Mouse (Mus musculus) embryonic facial prominence, embryonic 12.5 days (tissue): Measurements from ENCODE around the gene Peli1. TPM values are rescaled to one million over a fixed set of nuclear protein-coding genes. Genes with fewer than 3 reads are reported as not detected.
"Not testable (repeated sequence)": the region's sequence is repeated elsewhere in the genome, so short reads cannot be mapped to it uniquely, and the experiment has no call there.

Source experiments
- ATAC-seq: fragments of 200-750 bp; cut with Nextera tagmentation; 2 replicates; pipeline ENCODE4 v1.8.0; 2017; ENCODE audit not compliant: insufficient number of reproducible peaks, insufficient read depth, low FRiP score, low TSS enrichment
- H3K27ac ChIP-seq: fragments of 300-500 bp; sonication (generic); 2 replicates; pipeline ENCODE4 v1.5.1; 2016; ENCODE audit warnings: mild to moderate bottlenecking
- H3K27me3 ChIP-seq: fragments of 300-500 bp; sonication (generic); 2 replicates; pipeline ENCODE4 v1.6.1; 2016; ENCODE audit warnings: mild to moderate bottlenecking, moderate library complexity
- H3K36me3 ChIP-seq: fragments of 300-500 bp; sonication (generic); 2 replicates; pipeline ENCODE4 v1.6.1; 2016; ENCODE audit warnings: mild to moderate bottlenecking
- H3K4me1 ChIP-seq: fragments of 300-500 bp; sonication (generic); 2 replicates; pipeline ENCODE4 v1.6.1; 2016
- H3K4me2 ChIP-seq: fragments of 300-500 bp; sonication (generic); replicated peaks from 2 replicates; pipeline ENCODE4 v1.6.1; 2016; ENCODE audit warnings: mild to moderate bottlenecking, moderate library complexity
- H3K4me3 ChIP-seq: fragments of 300-500 bp; sonication (generic); 2 replicates; pipeline ENCODE4 v1.5.1; 2016; ENCODE audit warnings: mild to moderate bottlenecking
- H3K9ac ChIP-seq: fragments of 300-500 bp; sonication (generic); 2 replicates; pipeline ENCODE4 v1.6.1; 2016; ENCODE audit warnings: mild to moderate bottlenecking, moderate library complexity
- H3K9me3 ChIP-seq: fragments of 300-500 bp; sonication (generic); 2 replicates; pipeline ENCODE4 v1.6.1; 2016; ENCODE audit warnings: mild to moderate bottlenecking, moderate library complexity
- WGBS: fragments of 180-500 bp; shearing (Covaris S2); methylation state at CpG from one replicate; pipeline ENCODE4 v1.1.7; 2016; 5-methylcytosine and 5-hydroxymethylcytosine counted together
- polyA plus RNA-seq: library from polyadenylated mRNA; unstranded; fragments of >200 nt; fragmentation: Nextera tagmentation; extraction: Ambion mirVana; gene quantifications from 2 replicates; pipeline ENCODE4 v1.2.1, GENCODE M21; 2016

Gene Peli1
- polyA plus RNA-seq, 1 experiment from 2014 or later = 65.5 TPM

GRCm38 (mm10) chr11:21176491-21176890 is 85.4 kb downstream of the Peli1 start:
- ATAC-seq = no peak

GRCm38 (mm10) chr11:21178343-21178742 is 87.3 kb downstream of the Peli1 start:
- no peaks in the 10 kb centered on the region for H3K36me3 ChIP-seq
- 59% methylated on average over 4 of the region's 4 CpGs for WGBS
- no peak for ATAC-seq
- H3K9me3 ChIP-seq = no peaks in the 10 kb centered on the region
- no peak overlapping the region for H3K4me2 ChIP-seq
- no peak overlapping the region for H3K27ac ChIP-seq
- H3K4me3 ChIP-seq = no peak overlapping the region
- no peaks in the 10 kb centered on the region for H3K27me3 ChIP-seq
- no peak overlapping the region for H3K9ac ChIP-seq
- no peaks in the 10 kb centered on the region; the same call in 1 of the 2 replicates for H3K4me1 ChIP-seq

More at GRCm38 (mm10) chr11:21176491-21176890, 85.4 kb downstream of the Peli1 start:
- Histone ChIP-seq H3K4me3 (no peak overlapping the region), H3K9ac (no peak overlapping the region), H3K9me3 (no peaks in the 10 kb centered on the region), H3K27ac (no peak overlapping the region), H3K4me1 (no peaks in the 10 kb centered on the region; the same call in 1 of the 2 replicates), H3K4me2 (no peak overlapping the region), H3K27me3 (no peaks in the 10 kb centered on the region), H3K36me3 (no peaks in the 10 kb centered on the region)

- no peak overlapping the region for H3K27ac ChIP-seq
- no peaks in the 10 kb centered on the region for H3K36me3 ChIP-seq
- ATAC-seq = no peak
- H3K4me1 ChIP-seq = no peaks in the 10 kb centered on the region; the same call in 1 of the 2 replicates
- no peak overlapping the region for H3K9ac ChIP-seq
- 76% methylated on average over 8 of the region's 8 CpGs for WGBS
- no peak overlapping the region for H3K4me2 ChIP-seq
- no peaks in the 10 kb centered on the region for H3K27me3 ChIP-seq
- H3K4me3 ChIP-seq = no peak overlapping the region
- no peaks in the 10 kb centered on the region for H3K9me3 ChIP-seq
Measured at GRCm38 (mm10) chr11:21178998-21179645, 88.0 kb downstream of the Peli1 start.

DNA sequence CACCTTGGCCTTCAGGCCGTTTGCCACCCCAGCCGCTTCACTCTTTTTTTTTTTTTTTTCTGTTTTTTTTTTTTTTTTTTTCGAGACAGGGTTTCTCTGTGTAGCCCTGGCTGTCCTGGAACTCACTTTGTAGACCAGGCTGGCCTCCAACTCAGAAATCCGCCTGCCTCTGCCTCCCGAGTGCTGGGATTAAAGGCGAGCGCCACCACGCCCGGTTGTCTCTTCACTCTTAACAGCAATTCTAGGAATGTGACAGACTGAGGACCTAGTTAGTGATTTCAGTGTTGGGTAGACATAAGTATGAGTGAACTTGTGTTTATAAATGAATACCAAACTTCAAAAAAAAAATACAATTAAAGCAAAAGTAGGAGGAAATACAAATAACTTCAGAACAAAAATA is 88.8 kb downstream of the Peli1 start:
- not testable (repeated sequence) for H3K9me3 ChIP-seq, H3K36me3 ChIP-seq, H3K4me1 ChIP-seq, H3K27ac ChIP-seq, H3K27me3 ChIP-seq, H3K4me2 ChIP-seq, H3K9ac ChIP-seq, ATAC-seq, H3K4me3 ChIP-seq
- WGBS = 86% methylated on average over 8 of the region's 9 CpGs

GRCm38 (mm10) chr11:21180650-21181049 is 89.6 kb downstream of the Peli1 start:
- no peak overlapping the region for H3K4me2 ChIP-seq
- H3K4me3 ChIP-seq = no peak overlapping the region
- no peaks in the 10 kb centered on the region for H3K36me3 ChIP-seq
- H3K27me3 ChIP-seq = no peaks in the 10 kb centered on the region
- H3K9ac ChIP-seq = no peak overlapping the region
- H3K4me1 ChIP-seq = no peaks in the 10 kb centered on the region
- H3K9me3 ChIP-seq = no peaks in the 10 kb centered on the region
- WGBS = 31% methylated on average over 1 of the region's 1 CpGs
- no peak overlapping the region for H3K27ac ChIP-seq
- no peak for ATAC-seq

DNA sequence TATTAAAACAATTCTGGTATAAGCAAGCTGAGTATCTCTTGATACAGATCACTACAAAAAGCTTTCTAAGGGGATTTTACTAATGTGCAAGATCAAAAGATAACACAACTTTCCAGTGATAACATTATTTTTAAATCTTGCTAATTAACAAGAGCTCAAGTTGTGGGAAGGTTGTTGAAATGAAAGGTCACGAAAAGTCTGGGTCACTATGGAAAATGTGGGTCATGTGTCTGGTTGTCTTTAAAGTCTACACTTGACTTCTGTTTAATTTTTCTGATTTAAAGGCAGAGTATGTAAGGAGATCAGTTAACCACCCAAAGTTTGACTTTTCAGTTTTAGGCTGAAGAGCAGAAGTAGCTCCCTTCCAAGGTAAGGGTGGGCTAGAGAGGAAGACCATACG is 90.5 kb downstream of the Peli1 start:
- Histone ChIP-seq H3K4me1 (no peaks in the 10 kb centered on the region), H3K27ac (no peak overlapping the region), H3K36me3 (no peaks in the 10 kb centered on the region), H3K4me2 (no peak overlapping the region), H3K27me3 (no peaks in the 10 kb centered on the region), H3K9ac (no peak overlapping the region), H3K9me3 (no peaks in the 10 kb centered on the region), H3K4me3 (no peak overlapping the region)
- no peak for ATAC-seq
- 81% methylated on average over 2 of the region's 2 CpGs for WGBS

DNA sequence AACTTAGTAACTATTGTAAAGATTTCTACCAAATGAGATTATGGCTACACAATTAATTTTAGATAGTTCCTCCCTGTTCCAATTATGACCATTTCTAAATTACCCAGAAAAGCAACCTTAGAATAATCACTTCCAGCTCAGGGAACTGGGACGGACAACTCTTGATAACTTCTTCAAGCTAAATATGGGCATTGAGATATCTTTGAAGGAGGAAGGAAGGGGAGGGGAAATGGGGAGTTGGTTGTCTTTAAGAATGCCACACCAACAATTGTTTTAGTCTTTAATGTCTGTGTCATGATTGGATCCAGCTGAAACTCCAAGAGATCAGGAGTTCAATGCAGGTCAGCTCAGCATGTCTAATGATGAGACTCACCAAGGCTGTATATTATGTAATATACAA is 91.6 kb downstream of the Peli1 start:
- 44% methylated on average over 1 of the region's 1 CpGs for WGBS
- Histone ChIP-seq H3K4me3 (no peak overlapping the region), H3K9me3 (no peaks in the 10 kb centered on the region), H3K27ac (no peak overlapping the region), H3K4me1 (no peaks in the 10 kb centered on the region), H3K4me2 (no peak overlapping the region), H3K27me3 (no peaks in the 10 kb centered on the region), H3K9ac (no peak overlapping the region), H3K36me3 (no peaks in the 10 kb centered on the region)
- ATAC-seq = no peak

GRCm38 (mm10) chr11:21191821-21192220 is 100.7 kb downstream of the Peli1 start:
- H3K4me1 ChIP-seq, H3K36me3 ChIP-seq, H3K27ac ChIP-seq, ATAC-seq, H3K4me2 ChIP-seq, H3K9me3 ChIP-seq, H3K9ac ChIP-seq, H3K27me3 ChIP-seq, H3K4me3 ChIP-seq: not testable (repeated sequence)
- 87% methylated on average over 8 of the region's 8 CpGs for WGBS

GRCm38 (mm10) chr11:21194851-21195250 is 103.8 kb downstream of the Peli1 start:
- no peak overlapping the region for H3K9ac ChIP-seq
- H3K4me3 ChIP-seq = no peak overlapping the region
- H3K27me3 ChIP-seq = no peaks in the 10 kb centered on the region
- H3K36me3 ChIP-seq = no peaks in the 10 kb centered on the region
- WGBS = 88% methylated on average over 3 of the region's 3 CpGs
- H3K4me1 ChIP-seq = no peaks in the 10 kb centered on the region
- no peak overlapping the region for H3K27ac ChIP-seq
- H3K9me3 ChIP-seq = no peaks in the 10 kb centered on the region
- no peak for ATAC-seq
- no peak overlapping the region for H3K4me2 ChIP-seq

Other genes with a start within 250 kb of the Peli1 start
- gene Vps54, start 148.0 kb downstream of the Peli1 start, polyA plus RNA-seq = 19.2 and 20.7 TPM in 2 replicates